ENCODE assay signal across 8 mouse cellular contexts in genomic region chr9:62825791-62826393, GRCm38 (mm10). TPM values are rescaled to one million over a fixed set of nuclear protein-coding genes. Genes with fewer than 3 reads are reported as not detected.
A peak's percentile ranks its signal among the peaks of the same experiment; 100 is the strongest.
DNase-seq lines count a peak whose midpoint lies in the region; ATAC-seq and TF ChIP-seq lines count a peak whose summit lies in the region.

No protein-coding gene starts in this region.

- no peak for TF ChIP-seq EP300 in liver, embryonic 14.5 days (IDR thresholded peaks at IDR 0.05; ENCODE audit: low read depth)

- H3K9ac ChIP-seq in forebrain, embryonic 13.5 days, result no peak overlapping the region
- H3K9ac ChIP-seq in liver, embryonic 14.5 days (replicated peaks), result no peak overlapping the region

- intact Hi-C loops in gastrocnemius, postnatal 36 days (cut with DNase I), result loop anchor here (5.0 kb wide), 1 partner anchor 44 kb away; no protein-coding TSS in a partner anchor

- H3K4me2 ChIP-seq in forebrain, embryonic 13.5 days, result peak overlapping the region; percentile 14; the same call in 1 of the 2 replicates
- no peak overlapping the region for H3K4me2 ChIP-seq in liver, embryonic 14.5 days (ENCODE audit: low read depth)

- no peaks in the 10 kb centered on the region for H3K9me3 ChIP-seq in forebrain, embryonic 13.5 days (replicated peaks)
- no peaks in the 10 kb centered on the region for H3K9me3 ChIP-seq in liver, embryonic 14.5 days (ENCODE audit: control insufficient read depth, low read length)

- no peak for TF ChIP-seq CTCF in testis, adult 2 months (IDR thresholded peaks at IDR 0.05; ENCODE audit: control insufficient read depth, insufficient read depth, insufficient replicate concordance, low read depth, low read length)
- no peak for TF ChIP-seq CTCF in liver, embryonic 14.5 days (IDR thresholded peaks at IDR 0.05; ENCODE audit: low read depth)

- H3K4me3 ChIP-seq in testis, adult 2 months (ENCODE audit: control insufficient read depth, low read depth, low read length), result no peak overlapping the region
- no peak overlapping the region for H3K4me3 ChIP-seq in forebrain, embryonic 13.5 days
- no peak overlapping the region for H3K4me3 ChIP-seq in liver, embryonic 14.5 days (ENCODE audit: insufficient read depth in 1 of 2, low read depth in 2 of 2, low read length in 2 of 2)

- TF ChIP-seq POLR2A in testis, adult 2 months (IDR thresholded peaks at IDR 0.05; ENCODE audit: control insufficient read depth, low read depth, low read length), result no peak

- H3K27me3 ChIP-seq in testis, adult 2 months (ENCODE audit: control insufficient read depth, insufficient read depth, low read length), result no peaks in the 10 kb centered on the region
- no peaks in the 10 kb centered on the region for H3K27me3 ChIP-seq in forebrain, embryonic 13.5 days
- H3K27me3 ChIP-seq in liver, embryonic 14.5 days (ENCODE audit: control insufficient read depth, insufficient read depth, low read length), result no peaks in the 10 kb centered on the region

- no peaks in the 10 kb centered on the region for H3K36me3 ChIP-seq in testis, adult 2 months (ENCODE audit: control insufficient read depth, insufficient read depth, low read length)
- H3K36me3 ChIP-seq in forebrain, embryonic 13.5 days (ENCODE audit: poor library complexity, severe bottlenecking), result no peaks in the 10 kb centered on the region
- H3K36me3 ChIP-seq in liver, embryonic 14.5 days (replicated peaks; ENCODE audit: control insufficient read depth, insufficient read depth, low read depth), result no peaks in the 10 kb centered on the region

- peaks cover 33% of the 10 kb centered on the region for H3K4me1 ChIP-seq in testis, adult 2 months (ENCODE audit: control insufficient read depth, insufficient read depth, low read length)
- H3K4me1 ChIP-seq in forebrain, embryonic 13.5 days, result peaks cover 21% of the 10 kb centered on the region
- H3K4me1 ChIP-seq in liver, embryonic 14.5 days (replicated peaks; ENCODE audit: control insufficient read depth in 2 of 2, insufficient read depth in 2 of 2, low read length in 1 of 2), result peaks cover 4 to 21% of the 10 kb centered on the region in 2 experiments; a peak in 3 of 4 replicates

- peak overlapping the region; percentile 79 for H3K27ac ChIP-seq in testis, adult 2 months (ENCODE audit: control insufficient read depth, insufficient read depth, low read depth, low read length)
- H3K27ac ChIP-seq in forebrain, embryonic 13.5 days, result peak overlapping the region; percentile 40; the same call in 1 of the 2 replicates
- H3K27ac ChIP-seq in liver, embryonic 14.5 days, result no peak overlapping the region

- DNase-seq in testis, postnatal 10 days (ENCODE audit: low spot score), result no peak
- no peak for DNase-seq in liver, embryonic 14.5 days (ENCODE audit: low read depth in 3 of 3, low spot score in 3 of 3)
- peak; percentile 63 for DNase-seq in thymus, postnatal 4 days
- no peak for DNase-seq in right cerebral cortex, postnatal 10 days (ENCODE audit: low spot score in 2 of 2)
- no peak for DNase-seq in gastrocnemius, postnatal 36 days
- no peak for DNase-seq in layer of hippocampus, postnatal 14 days (ENCODE audit: low spot score in 2 of 2)

- WGBS in forebrain, embryonic 13.5 days, result 3% methylated on average over 9 of the region's 9 CpGs
- 25% methylated on average over 8 of the region's 9 CpGs for WGBS in liver, embryonic 14.5 days (ENCODE audit: insufficient replicate concordance)

- no peak for ATAC-seq in forebrain, embryonic 13.5 days
- peak; percentile 19; the same call in 1 of the 2 replicates for ATAC-seq in liver, embryonic 14.5 days (ENCODE audit: insufficient read depth)

RNA-seq across cellular contexts. Expression of gene Cln6, which starts 12.7 kb away (rescaled TPM):
- polyA plus RNA-seq in testis, adult 2 months (2012; rRNA removed), result 105 and 109 TPM in 2 replicates
- polyA plus RNA-seq in forebrain, embryonic 13.5 days (2015; fragmentation: Nextera tagmentation; extraction: Ambion mirVana), result 6.9 and 8.0 TPM in 2 replicates
- polyA plus RNA-seq in liver, embryonic 14.5 days (2012; rRNA removed), result 18.5 and 18.8 TPM in 2 replicates
- 12.4 and 15.5 TPM in 2 replicates for polyA plus RNA-seq in liver, embryonic 14.5 days (2014; fragmentation: Nextera tagmentation; extraction: Ambion mirVana)
- 10 to 100 TPM; 14.4 to 18.6 TPM for total RNA-seq in gastrocnemius, postnatal 36 days (2021)
- total RNA-seq in layer of hippocampus, postnatal 14 days (2021), result 10 to 100 TPM; 10.7 to 11.3 TPM

RNA-seq across cellular contexts. Expression of gene Fem1b, which starts 14.2 kb away (rescaled TPM):
- polyA plus RNA-seq in testis, adult 2 months (2012; rRNA removed), result 74.0 and 75.6 TPM in 2 replicates
- polyA plus RNA-seq in forebrain, embryonic 13.5 days (2015; fragmentation: Nextera tagmentation; extraction: Ambion mirVana), result 36.6 and 40.8 TPM in 2 replicates
- 5.8 and 8.2 TPM in 2 replicates for polyA plus RNA-seq in liver, embryonic 14.5 days (2012; rRNA removed)
- 12.5 and 15.5 TPM in 2 replicates for polyA plus RNA-seq in liver, embryonic 14.5 days (2014; fragmentation: Nextera tagmentation; extraction: Ambion mirVana)
- 10 to 100 TPM; 13.6 to 13.8 TPM for total RNA-seq in gastrocnemius, postnatal 36 days (2021)
- total RNA-seq in layer of hippocampus, postnatal 14 days (2021), result 100 to 1,000 TPM; 111 to 113 TPM

RNA-seq across cellular contexts. Expression of gene Calml4, which starts 32.0 kb away (rescaled TPM):
- polyA plus RNA-seq in testis, adult 2 months (2012; rRNA removed), result 5.2 and 5.6 TPM in 2 replicates
- polyA plus RNA-seq in forebrain, embryonic 13.5 days (2015; fragmentation: Nextera tagmentation; extraction: Ambion mirVana), result 6.5 and 8.6 TPM in 2 replicates
- 0.98 and 1.1 TPM in 2 replicates for polyA plus RNA-seq in liver, embryonic 14.5 days (2012; rRNA removed)
- 1.6 and 2.2 TPM in 2 replicates for polyA plus RNA-seq in liver, embryonic 14.5 days (2014; fragmentation: Nextera tagmentation; extraction: Ambion mirVana)
- total RNA-seq in gastrocnemius, postnatal 36 days (2021), result 1 to 10 TPM; 1.2 to 2.7 TPM
- 10 to 100 TPM in 1 of 2 experiments, under 1 TPM in 1; 0.83 to 16.9 TPM for total RNA-seq in layer of hippocampus, postnatal 14 days (2021)
